Mouse (Mus musculus): ENCODE measurements around the gene Gnptab. TPM values are rescaled to one million over a fixed set of nuclear protein-coding genes. Genes with fewer than 3 reads are reported as not detected.

Gene Gnptab
- polyA plus RNA-seq, 1 experiment from 2014 or later = 17.6 TPM

DNA sequence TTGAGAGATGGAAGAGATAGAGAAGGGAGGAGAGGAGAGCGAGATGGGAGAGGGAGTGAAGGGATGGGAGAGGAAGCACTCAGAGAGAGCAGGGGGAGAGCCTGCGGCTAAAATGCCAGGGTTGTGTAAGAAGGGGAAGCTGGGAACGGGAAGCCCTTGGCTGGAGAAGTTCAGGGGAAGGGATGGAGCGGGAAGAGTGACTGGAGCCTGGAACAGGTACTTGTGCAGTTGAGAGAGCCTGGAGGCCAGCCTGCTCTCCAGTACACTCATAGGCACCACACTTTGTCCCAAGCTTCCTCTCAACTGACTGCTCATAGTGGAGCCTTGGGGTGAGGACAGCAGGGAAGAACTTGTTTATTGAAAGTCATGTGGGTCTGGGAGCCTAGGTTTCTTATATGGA is 4.5 kb downstream of the Gnptab start:
- no peaks in the 10 kb centered on the region for H3K27me3 ChIP-seq (ENCODE audit: control insufficient read depth, insufficient read depth, low read length)
- no peak overlapping the region for H3K4me3 ChIP-seq (ENCODE audit: low read length)
- no peak overlapping the region for H3K9ac ChIP-seq (ENCODE audit: low read depth, low read length)
- 64% methylated on average over 4 of the region's 4 CpGs for WGBS
- H3K4me2 ChIP-seq (replicated peaks; ENCODE audit: low read depth, low read length) = no peak overlapping the region
- H3K4me1 ChIP-seq (ENCODE audit: control insufficient read depth, insufficient read depth, low read length) = peaks cover 12% of the 10 kb centered on the region; the same call in 1 of the 2 replicates
- no peak for ATAC-seq (ENCODE audit: low FRiP score, low TSS enrichment)
- H3K27ac ChIP-seq (ENCODE audit: low read depth, low read length) = no peak overlapping the region
- H3K9me3 ChIP-seq (ENCODE audit: control insufficient read depth, low read length) = no peaks in the 10 kb centered on the region
- H3K36me3 ChIP-seq (ENCODE audit: control insufficient read depth, insufficient read depth, low read length) = no peaks in the 10 kb centered on the region

DNA sequence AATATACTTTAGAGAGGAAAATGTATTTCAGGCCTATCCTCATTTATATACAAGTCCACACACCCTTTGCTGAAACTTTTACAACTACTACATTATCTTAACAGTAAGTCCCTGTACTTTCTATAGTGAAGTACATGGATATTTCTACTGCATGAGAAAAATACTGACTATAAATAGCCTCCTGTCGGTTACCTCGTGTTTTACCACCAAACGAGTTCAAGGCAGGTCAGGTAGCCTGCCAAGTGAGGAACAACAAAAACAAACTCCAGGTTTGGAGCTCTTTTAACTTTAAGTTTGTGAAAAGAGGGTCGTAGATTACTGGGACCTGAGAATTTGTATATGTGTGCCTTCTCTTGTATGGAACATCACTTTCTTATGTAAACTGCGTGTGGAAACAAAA is 5.1 kb downstream of the Gnptab start:
- Histone ChIP-seq H3K9ac (ENCODE audit: low read depth, low read length) (no peak overlapping the region), H3K27me3 (ENCODE audit: control insufficient read depth, insufficient read depth, low read length) (no peaks in the 10 kb centered on the region), H3K36me3 (ENCODE audit: control insufficient read depth, insufficient read depth, low read length) (no peaks in the 10 kb centered on the region), H3K27ac (ENCODE audit: low read depth, low read length) (no peak overlapping the region), H3K4me1 (ENCODE audit: control insufficient read depth, insufficient read depth, low read length) (peaks cover 12% of the 10 kb centered on the region; the same call in 1 of the 2 replicates), H3K4me2 (replicated peaks; ENCODE audit: low read depth, low read length) (no peak overlapping the region), H3K4me3 (ENCODE audit: low read length) (no peak overlapping the region), H3K9me3 (ENCODE audit: control insufficient read depth, low read length) (no peaks in the 10 kb centered on the region)
- WGBS = 38% methylated on average over 5 of the region's 5 CpGs
- no peak for ATAC-seq (ENCODE audit: low FRiP score, low TSS enrichment)

DNA sequence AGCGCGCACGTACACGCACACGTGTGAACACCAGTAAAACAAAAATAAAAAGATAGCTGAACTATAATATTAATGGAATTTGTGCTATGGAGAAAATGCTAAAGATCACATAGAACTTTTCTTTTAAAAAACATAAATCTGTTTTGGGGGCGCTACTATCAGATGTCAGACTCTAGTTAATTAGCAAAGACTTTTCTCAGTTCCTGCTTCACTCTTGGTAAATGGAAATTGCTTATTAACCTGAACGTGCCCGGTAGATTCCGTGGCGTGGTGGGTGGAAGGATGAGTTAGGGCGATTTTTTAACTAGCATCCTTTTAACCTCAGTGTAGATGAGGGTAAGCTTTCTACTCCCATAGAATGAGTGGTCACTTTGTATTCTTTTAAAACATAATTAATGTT is 6.4 kb downstream of the Gnptab start:
- H3K27ac ChIP-seq (ENCODE audit: low read depth, low read length) = no peak overlapping the region
- no peak overlapping the region for H3K9ac ChIP-seq (ENCODE audit: low read depth, low read length)
- H3K4me2 ChIP-seq (replicated peaks; ENCODE audit: low read depth, low read length) = no peak overlapping the region
- H3K4me1 ChIP-seq (ENCODE audit: control insufficient read depth, insufficient read depth, low read length) = peaks cover 9% of the 10 kb centered on the region; the same call in 1 of the 2 replicates
- 86% methylated on average over 11 of the region's 11 CpGs for WGBS
- H3K36me3 ChIP-seq (ENCODE audit: control insufficient read depth, insufficient read depth, low read length) = no peaks in the 10 kb centered on the region
- no peak for ATAC-seq (ENCODE audit: low FRiP score, low TSS enrichment)
- no peak overlapping the region for H3K4me3 ChIP-seq (ENCODE audit: low read length)
- no peaks in the 10 kb centered on the region for H3K27me3 ChIP-seq (ENCODE audit: control insufficient read depth, insufficient read depth, low read length)
- no peaks in the 10 kb centered on the region for H3K9me3 ChIP-seq (ENCODE audit: control insufficient read depth, low read length)

DNA sequence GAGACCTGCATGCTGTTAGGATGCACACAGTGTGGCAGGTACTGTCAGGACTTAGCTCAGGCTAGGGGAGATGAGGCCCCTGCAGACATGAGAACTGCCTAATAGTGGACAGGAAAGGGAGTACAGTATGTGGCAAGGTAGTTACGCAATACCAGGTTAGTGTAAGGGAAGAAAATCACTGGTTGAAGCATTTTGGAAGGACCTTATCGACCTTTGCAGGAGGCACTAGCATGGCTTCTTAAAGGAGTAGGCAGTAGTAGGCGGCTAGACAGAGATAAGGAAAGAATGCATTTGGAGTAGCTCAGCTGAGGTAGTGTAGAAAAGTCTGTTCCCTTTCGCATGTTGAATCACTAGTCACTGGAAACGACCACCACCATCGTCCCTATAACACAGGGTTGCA is 6.8 kb downstream of the Gnptab start:
- no peak for ATAC-seq (ENCODE audit: low FRiP score, low TSS enrichment)
- H3K27ac ChIP-seq (ENCODE audit: low read depth, low read length) = no peak overlapping the region
- H3K9me3 ChIP-seq (ENCODE audit: control insufficient read depth, low read length) = no peaks in the 10 kb centered on the region
- peaks cover 8% of the 10 kb centered on the region; the same call in 1 of the 2 replicates for H3K4me1 ChIP-seq (ENCODE audit: control insufficient read depth, insufficient read depth, low read length)
- no peaks in the 10 kb centered on the region for H3K36me3 ChIP-seq (ENCODE audit: control insufficient read depth, insufficient read depth, low read length)
- H3K4me3 ChIP-seq (ENCODE audit: low read length) = no peak overlapping the region
- H3K4me2 ChIP-seq (replicated peaks; ENCODE audit: low read depth, low read length) = no peak overlapping the region
- 68% methylated on average over 6 of the region's 6 CpGs for WGBS
- no peak overlapping the region for H3K9ac ChIP-seq (ENCODE audit: low read depth, low read length)
- H3K27me3 ChIP-seq (ENCODE audit: control insufficient read depth, insufficient read depth, low read length) = no peaks in the 10 kb centered on the region

DNA sequence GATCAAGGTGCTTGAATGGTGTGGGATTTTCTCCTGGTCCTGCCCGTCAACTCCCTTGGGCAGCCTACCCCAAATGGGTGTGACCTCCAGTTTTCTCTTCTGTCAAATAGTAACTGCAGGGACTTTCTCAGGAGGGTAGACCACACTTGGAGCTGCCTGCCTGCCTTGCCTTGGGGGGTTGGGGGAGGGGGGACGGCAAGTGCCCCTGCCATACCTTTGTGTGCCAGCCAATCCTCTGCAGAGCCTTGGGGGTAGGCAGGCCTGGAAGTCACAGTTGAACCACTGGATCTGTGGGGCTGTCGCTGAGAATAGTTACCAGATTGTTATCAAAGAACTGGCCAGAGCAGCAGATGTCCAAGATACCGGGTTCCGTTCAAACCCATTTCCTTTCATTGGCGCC is 7.3 kb downstream of the Gnptab start:
- Histone ChIP-seq H3K9me3 (ENCODE audit: control insufficient read depth, low read length) (no peaks in the 10 kb centered on the region), H3K4me2 (replicated peaks; ENCODE audit: low read depth, low read length) (no peak overlapping the region), H3K4me3 (ENCODE audit: low read length) (no peak overlapping the region), H3K27me3 (ENCODE audit: control insufficient read depth, insufficient read depth, low read length) (no peaks in the 10 kb centered on the region), H3K36me3 (ENCODE audit: control insufficient read depth, insufficient read depth, low read length) (no peaks in the 10 kb centered on the region), H3K27ac (ENCODE audit: low read depth, low read length) (no peak overlapping the region), H3K9ac (ENCODE audit: low read depth, low read length) (no peak overlapping the region), H3K4me1 (ENCODE audit: control insufficient read depth, insufficient read depth, low read length) (peaks cover 5% of the 10 kb centered on the region; the same call in 1 of the 2 replicates)
- 70% methylated on average over 6 of the region's 6 CpGs for WGBS
- peak; percentile 63; the same call in 1 of the 2 replicates for ATAC-seq (ENCODE audit: low FRiP score, low TSS enrichment)

DNA sequence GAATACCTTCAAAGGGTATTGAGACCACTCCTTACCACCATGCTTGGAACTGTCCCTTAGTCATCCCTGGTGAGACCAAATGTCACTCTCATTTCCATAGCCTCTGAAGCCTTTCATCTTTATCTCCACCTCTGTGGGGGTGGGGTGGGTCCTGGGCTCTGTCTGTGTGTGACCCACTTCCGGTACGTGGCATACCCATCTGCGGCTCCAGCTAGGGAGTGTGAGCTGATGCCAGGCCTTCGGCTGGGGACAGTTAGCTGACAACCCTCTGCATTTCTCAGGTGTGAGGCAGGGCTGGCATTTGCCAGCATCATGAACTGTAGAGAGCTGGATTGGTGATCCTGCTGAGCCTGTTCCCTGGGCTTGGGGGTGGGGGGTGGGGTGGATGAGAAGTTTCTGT is 10.6 kb downstream of the Gnptab start:
- H3K9ac ChIP-seq (ENCODE audit: low read depth, low read length) = no peak overlapping the region
- no peak for ATAC-seq (ENCODE audit: low FRiP score, low TSS enrichment)

DNA sequence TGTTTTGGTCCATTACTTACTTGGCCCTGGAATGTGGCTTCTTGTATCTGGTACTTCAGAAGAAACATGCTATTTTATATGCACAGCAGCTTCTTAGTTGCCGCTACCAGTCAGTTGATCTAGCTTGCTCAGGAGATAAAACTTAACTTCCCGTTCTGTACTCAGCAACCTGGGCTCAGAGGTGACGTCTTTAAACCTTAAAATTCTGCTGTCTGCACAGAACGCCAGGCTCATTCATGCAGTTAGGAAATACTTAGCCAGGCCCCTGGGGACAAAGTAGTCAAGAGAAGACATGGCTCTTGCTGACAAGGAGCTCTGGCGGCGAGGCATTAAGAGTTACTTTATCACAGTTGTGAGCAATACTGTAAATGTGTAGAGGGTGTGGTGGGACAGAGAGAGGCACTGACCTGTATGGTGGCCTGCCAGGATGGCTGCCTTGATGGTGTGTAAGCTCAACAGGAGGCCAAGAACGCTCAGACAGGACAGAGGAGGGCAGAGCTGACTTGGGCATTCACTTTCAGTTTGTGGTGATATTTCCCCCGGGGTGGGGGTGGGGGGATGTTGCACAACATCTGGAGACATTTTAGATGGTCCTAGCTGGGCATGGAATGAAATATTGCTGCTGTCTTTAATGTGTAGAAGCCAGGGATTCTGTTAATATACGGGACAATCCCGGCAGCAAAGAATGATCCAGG is 11.3 kb downstream of the Gnptab start:
- H3K27ac ChIP-seq (ENCODE audit: low read depth, low read length) = no peak overlapping the region
- H3K36me3 ChIP-seq (ENCODE audit: control insufficient read depth, insufficient read depth, low read length) = no peaks in the 10 kb centered on the region
- H3K9me3 ChIP-seq (ENCODE audit: control insufficient read depth, low read length) = no peaks in the 10 kb centered on the region
- H3K4me1 ChIP-seq (ENCODE audit: control insufficient read depth, insufficient read depth, low read length) = 0 out of 2 replicates have a peak, but pooled peaks cover 3% of the 10 kb centered on the region
- H3K9ac ChIP-seq (ENCODE audit: low read depth, low read length) = peak overlapping the region; percentile 31; the same call in 1 of the 2 replicates
- no peak for ATAC-seq (ENCODE audit: low FRiP score, low TSS enrichment)
- no peaks in the 10 kb centered on the region for H3K27me3 ChIP-seq (ENCODE audit: control insufficient read depth, insufficient read depth, low read length)
- 49% methylated on average over 10 of the region's 10 CpGs for WGBS
- H3K4me3 ChIP-seq (ENCODE audit: low read length) = no peak overlapping the region
- no peak overlapping the region for H3K4me2 ChIP-seq (replicated peaks; ENCODE audit: low read depth, low read length)

More for the DNA sequence above, 10.6 kb downstream of the Gnptab start:
- WGBS = 23% methylated on average over 4 of the region's 4 CpGs
- Histone ChIP-seq H3K4me3 (ENCODE audit: low read length) (no peak overlapping the region), H3K27ac (ENCODE audit: low read depth, low read length) (no peak overlapping the region), H3K9me3 (ENCODE audit: control insufficient read depth, low read length) (no peaks in the 10 kb centered on the region), H3K36me3 (ENCODE audit: control insufficient read depth, insufficient read depth, low read length) (no peaks in the 10 kb centered on the region), H3K27me3 (ENCODE audit: control insufficient read depth, insufficient read depth, low read length) (no peaks in the 10 kb centered on the region), H3K4me2 (replicated peaks; ENCODE audit: low read depth, low read length) (no peak overlapping the region), H3K4me1 (ENCODE audit: control insufficient read depth, insufficient read depth, low read length) (0 out of 2 replicates have a peak, but pooled peaks cover 3% of the 10 kb centered on the region)

DNA sequence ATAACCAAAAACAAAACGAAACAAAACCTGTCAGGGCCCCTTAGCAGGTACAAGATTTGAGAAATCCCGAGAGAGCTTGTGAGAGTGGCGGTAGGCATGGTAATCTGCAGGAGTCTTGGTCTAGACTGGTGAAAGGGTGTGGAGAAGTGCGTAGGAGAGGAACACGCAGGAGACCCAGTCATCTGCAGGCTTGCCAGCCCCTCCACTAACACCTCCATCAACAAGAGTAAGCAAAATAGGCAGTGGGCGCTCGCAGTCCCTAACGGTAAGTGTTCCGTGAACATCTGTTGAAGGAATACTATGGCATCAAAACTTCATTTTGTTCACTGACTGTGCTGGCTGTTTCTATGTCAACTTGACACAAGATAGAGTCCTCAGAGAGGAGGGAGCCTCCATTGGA is 12.6 kb downstream of the Gnptab start:
- ATAC-seq (ENCODE audit: low FRiP score, low TSS enrichment) = no peak
- WGBS = 94% methylated on average over 9 of the region's 9 CpGs
- Histone ChIP-seq H3K36me3 (ENCODE audit: control insufficient read depth, insufficient read depth, low read length) (no peaks in the 10 kb centered on the region), H3K27me3 (ENCODE audit: control insufficient read depth, insufficient read depth, low read length) (no peaks in the 10 kb centered on the region), H3K4me1 (ENCODE audit: control insufficient read depth, insufficient read depth, low read length) (0 out of 2 replicates have a peak, but pooled peaks cover 3% of the 10 kb centered on the region), H3K9ac (ENCODE audit: low read depth, low read length) (no peak overlapping the region), H3K4me2 (replicated peaks; ENCODE audit: low read depth, low read length) (no peak overlapping the region), H3K27ac (ENCODE audit: low read depth, low read length) (no peak overlapping the region), H3K4me3 (ENCODE audit: low read length) (no peak overlapping the region), H3K9me3 (ENCODE audit: control insufficient read depth, low read length) (no peaks in the 10 kb centered on the region)

DNA sequence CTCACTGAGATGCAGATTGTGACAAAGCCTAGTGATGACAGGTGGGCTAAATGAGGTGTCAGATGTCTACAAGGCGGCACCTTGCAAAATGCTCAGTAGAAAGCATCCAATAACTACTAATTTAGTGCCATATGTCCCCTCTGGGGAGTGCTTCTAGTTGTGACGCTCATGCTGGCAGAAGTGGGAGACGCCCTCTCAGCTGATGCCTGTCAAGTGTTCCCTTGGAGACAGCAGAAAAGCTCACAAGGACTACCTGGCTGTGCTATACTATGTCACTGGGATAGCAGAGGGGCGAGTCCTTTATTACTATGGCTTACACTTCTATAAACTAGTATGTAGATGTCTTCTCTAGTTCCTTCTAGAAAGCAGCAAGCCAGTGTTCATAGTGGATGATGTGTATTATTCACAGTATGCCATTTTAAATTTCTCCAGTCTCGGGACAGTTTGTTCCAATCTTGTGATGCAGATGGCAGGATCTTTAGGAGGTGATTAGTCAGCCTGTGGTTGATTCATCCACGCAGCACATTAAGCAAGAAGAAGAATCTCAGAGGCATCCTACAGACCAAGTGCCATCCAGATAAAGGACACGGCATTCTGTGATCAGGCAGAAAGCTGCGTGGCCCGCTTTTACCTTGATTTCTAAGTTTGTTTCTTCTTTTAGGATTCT is 13.4 kb downstream of the Gnptab start:
- no peak overlapping the region for H3K4me2 ChIP-seq (replicated peaks; ENCODE audit: low read depth, low read length)
- no peak overlapping the region for H3K27ac ChIP-seq (ENCODE audit: low read depth, low read length)
- H3K36me3 ChIP-seq (ENCODE audit: control insufficient read depth, insufficient read depth, low read length) = no peaks in the 10 kb centered on the region
- 0 out of 2 replicates have a peak, but pooled peaks cover 3% of the 10 kb centered on the region for H3K4me1 ChIP-seq (ENCODE audit: control insufficient read depth, insufficient read depth, low read length)
- H3K4me3 ChIP-seq (ENCODE audit: low read length) = no peak overlapping the region
- ATAC-seq (ENCODE audit: low FRiP score, low TSS enrichment) = no peak
- 86% methylated on average over 9 of the region's 9 CpGs for WGBS
- no peak overlapping the region for H3K9ac ChIP-seq (ENCODE audit: low read depth, low read length)
- H3K27me3 ChIP-seq (ENCODE audit: control insufficient read depth, insufficient read depth, low read length) = no peaks in the 10 kb centered on the region
- no peaks in the 10 kb centered on the region for H3K9me3 ChIP-seq (ENCODE audit: control insufficient read depth, low read length)

Data from kidney, embryonic 14.5 days (tissue).